Mouse (Mus musculus): ENCODE measurements around the gene Gal3st4.

DNA sequence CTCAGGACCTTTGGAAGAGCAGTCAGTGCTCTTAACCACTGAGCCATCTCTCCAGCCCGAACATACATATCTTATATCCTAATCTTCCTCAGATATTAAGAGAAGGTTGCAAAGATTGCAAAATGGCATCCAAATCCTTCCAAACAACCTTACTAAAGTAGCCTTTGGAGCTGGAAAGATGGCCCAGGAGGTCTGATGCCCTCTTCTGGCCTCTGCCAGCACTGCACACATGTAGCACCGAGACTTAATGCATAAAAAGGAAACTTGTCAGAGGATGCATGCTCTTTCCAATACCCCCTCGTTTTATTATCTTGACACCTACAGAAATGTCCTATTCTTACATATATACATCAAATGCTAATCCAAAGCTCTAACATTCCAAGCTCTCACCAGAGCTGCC, 44.6 kb downstream of the Gal3st4 start:
- no peak for TF ChIP-seq GATA1 (IDR thresholded peaks at IDR 0.05; ENCODE audit: borderline replicate concordance, low read length)
- no peak for TF ChIP-seq FLI1 (IDR thresholded peaks at IDR 0.05; ENCODE audit: low read length)
